Mouse (Mus musculus) spleen, postnatal 36 days (tissue): ENCODE data around the gene Foxo3.

ENCODE experiments used
- DNase-seq, 2 experiments: peaks; one replicate each; pipeline ENCODE4 v3.0.0; 2022; ENCODE audit warnings: low spot score in 2 of 2, mixed read lengths in 1 of 2

The Foxo3 gene

GRCm38 (mm10) chr10:42251749-42252323 is 24.7 kb downstream of the Foxo3 start:
- DNase-seq, result no peak

- no peak for DNase-seq
Observed at GRCm38 (mm10) chr10:42251203-42251602, 25.4 kb downstream of the Foxo3 start.

GRCm38 (mm10) chr10:42249965-42250364 is 26.6 kb downstream of the Foxo3 start:
- DNase-seq, result no peak

- no peak for DNase-seq
Observed at GRCm38 (mm10) chr10:42248644-42249043, 27.9 kb downstream of the Foxo3 start.

DNA sequence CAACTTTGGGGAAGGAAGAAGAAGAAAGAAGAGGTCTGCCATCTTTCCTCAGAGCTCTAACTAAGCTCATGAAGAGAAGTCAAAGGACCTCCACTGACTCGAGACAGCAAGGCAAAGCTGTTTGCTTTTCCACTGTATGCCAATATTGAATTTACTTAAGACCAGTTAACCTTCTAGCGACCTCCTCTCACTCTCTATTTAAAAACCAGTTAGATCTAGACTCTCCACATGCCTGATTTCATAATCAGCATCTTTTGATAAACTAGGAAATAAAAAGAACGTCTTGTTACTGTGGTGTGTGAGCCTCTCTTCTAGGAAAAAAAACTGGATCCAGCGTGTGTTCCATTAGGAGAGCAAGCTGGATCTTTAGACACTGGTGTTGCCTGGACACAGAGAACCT is 28.4 kb downstream of the Foxo3 start:
- DNase-seq, result no peak

- DNase-seq, result peak in 1 of 2 experiments; percentile 42
Observed at GRCm38 (mm10) chr10:42247125-42247816, 29.3 kb downstream of the Foxo3 start.

DNA sequence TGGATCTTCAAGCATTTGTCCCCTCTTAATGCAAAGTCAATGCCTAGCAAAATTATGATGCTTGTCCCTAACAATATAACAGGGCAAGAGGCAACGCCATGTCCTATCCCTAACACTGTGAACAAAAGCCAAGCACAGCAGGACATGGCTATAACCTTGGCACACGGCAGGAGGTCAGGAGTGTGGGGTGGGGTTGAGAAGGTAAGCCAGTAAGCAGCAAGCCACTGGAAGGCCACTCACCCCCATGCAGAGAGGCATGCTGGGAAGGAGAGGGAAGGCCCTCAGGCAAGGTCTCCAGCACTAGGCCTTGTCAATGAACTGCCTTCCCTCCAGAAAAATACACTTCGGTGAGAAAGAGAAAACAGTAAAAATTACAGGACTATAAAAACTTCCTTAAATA is 30.1 kb downstream of the Foxo3 start:
- DNase-seq, result no peak

DNA sequence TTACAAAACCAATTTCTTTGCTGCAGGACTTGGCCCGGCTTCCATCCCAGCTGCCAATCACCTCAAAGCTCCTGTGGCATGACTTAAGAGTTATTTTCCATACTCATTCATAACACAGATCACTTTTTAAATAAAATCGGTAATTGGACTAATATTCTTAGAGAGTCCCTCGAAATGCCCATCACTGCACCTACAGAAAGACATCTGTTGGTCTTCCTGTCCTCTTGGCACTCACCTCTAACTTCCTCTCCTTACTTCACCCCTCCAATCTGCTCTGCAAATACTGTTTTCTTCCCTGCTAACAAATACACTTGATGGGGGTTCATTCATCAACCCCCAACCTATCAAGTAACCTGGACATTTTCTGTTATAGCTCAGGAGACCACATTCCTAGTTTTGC is 30.9 kb downstream of the Foxo3 start:
- no peak for DNase-seq

DNA sequence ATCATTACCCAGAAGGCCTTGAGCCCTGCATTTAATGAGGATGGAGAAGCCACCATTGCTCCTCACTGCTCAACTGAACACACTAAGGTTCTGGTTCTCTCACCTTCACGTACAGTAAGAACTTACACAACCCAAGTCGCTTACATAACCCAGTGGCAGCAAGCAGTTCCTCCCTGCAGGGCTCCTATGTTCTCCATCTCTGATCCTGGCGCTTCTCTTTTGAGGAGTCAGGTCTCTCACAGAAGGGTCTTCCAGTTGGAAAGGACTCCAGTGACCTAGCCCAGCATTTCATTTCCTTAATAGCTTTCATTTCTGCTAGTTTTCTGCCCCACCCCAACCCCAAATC is 31.3 kb downstream of the Foxo3 start:
- no peak for DNase-seq

DNA sequence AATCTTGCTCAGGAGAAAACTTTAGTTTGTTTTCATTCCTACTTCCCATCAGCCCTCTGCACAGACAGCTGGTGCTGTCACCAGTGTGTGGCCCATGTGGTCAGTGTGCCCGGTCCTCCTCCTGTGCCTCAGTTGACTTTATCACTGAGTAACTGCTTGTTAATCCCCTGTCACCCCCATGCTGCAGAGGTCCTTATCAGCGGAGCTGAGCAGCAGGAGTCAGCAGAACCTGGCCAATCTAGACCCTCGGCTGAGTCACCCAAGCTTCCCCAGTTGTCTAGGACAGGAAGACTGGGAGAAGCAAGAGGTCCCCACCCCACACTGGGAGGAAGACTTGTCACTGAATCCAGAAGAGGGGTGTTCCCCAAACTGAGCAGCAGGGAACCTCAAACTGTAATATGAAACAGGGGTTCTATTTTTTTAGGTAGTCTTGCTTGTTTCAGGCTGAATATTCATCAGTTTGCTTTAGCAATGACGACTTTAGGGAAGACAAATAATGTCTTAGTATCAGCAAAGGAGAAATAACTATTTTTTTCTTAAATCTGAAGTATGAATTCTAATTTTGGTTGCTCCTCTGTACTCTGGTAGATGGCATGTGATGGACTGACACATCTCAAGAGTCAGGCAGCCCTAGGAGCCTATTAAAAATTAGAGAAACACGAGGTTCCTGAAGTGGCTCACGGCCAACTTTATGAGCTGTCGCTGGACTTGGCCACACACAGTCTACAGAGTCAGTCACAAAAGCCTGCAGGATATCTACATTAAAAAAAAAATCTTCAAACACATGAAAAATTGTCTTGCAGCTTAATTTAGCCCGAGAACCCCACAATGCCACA is 31.9 kb downstream of the Foxo3 start:
- peak; percentile 42 to 63 for DNase-seq

DNA sequence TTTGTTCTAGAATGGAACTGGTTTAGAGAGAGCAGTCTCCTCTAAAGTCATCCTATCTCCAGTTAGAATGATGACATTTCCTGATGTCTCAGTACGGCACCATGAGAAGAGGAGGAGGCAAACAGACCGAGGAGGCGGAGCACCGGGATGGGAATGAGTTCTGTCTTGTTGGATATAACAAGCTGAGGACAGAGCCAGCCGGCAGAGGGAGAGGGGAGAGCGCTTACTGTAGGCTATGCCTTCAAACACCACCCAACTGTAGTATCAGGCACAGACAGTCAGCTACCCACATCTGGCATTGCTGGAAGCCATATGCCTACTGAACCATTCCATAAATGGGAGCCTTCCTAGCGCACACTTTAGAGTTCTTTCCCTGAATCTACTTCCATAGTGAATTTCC is 32.6 kb downstream of the Foxo3 start:
- DNase-seq, result no peak

GRCm38 (mm10) chr10:42242484-42242883 is 34.1 kb downstream of the Foxo3 start:
- no peak for DNase-seq

- DNase-seq, result no peak
Observed at GRCm38 (mm10) chr10:42241775-42242174, 34.8 kb downstream of the Foxo3 start.

DNA sequence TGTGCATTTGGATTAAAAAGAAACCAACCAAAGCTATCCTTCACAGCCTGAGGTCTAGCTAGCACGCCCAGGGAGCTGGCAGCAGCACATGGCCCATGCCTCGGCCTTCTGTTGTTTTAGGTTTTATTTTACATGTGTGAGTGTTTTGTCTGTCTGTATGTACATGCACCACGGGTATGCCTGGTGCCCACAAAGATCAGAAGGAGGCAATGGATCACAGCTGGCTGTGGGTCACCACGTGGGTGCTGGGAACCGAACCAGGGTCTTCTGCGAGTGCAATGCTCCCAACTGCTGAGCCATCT is 36.8 kb downstream of the Foxo3 start:
- DNase-seq, result no peak

- DNase-seq, result no peak
Observed at GRCm38 (mm10) chr10:42238923-42239809, 37.4 kb downstream of the Foxo3 start.

GRCm38 (mm10) chr10:42238296-42238695 is 38.3 kb downstream of the Foxo3 start:
- no peak for DNase-seq

DNA sequence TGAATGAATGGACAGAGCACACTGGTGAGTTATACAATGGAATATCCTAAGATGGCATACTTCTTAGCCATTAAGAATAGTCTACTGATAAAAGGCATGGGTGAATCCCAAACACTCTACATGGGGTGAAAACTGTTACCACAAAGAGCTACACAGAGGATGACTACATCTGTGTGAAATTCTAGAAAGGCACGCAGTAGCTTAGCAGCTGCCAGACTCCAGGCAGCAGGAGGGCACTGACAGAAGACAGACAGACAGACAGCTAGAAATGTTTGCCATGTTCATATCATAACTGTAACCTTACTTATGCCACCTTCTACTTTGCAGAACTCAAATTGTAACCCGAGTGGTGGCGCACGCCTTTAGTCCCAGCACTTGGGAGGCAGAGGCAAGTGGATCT is 39.0 kb downstream of the Foxo3 start:
- no peak for DNase-seq

GRCm38 (mm10) chr10:42235321-42235720 is 41.2 kb downstream of the Foxo3 start:
- no peak for DNase-seq

DNA sequence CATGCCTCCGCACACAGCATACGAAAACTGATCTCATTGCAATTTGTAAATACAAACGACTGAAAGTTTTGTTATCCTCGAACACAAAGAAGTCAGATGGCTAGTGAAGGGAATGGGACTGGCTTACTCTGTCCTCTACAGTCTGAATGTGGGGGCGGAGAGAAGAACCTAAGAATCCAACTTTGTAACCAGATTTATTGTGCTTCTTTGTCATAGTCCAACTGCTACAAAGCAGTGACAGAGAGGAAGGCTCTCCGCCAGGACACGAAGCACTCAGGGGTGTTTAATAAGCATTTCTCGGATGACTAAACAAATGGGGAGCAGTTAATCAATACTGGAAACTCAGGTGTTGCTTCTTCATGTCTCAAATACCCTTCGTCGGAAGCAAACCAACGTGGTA is 43.6 kb downstream of the Foxo3 start:
- DNase-seq, result no peak

- DNase-seq, result no peak
Observed at GRCm38 (mm10) chr10:42231847-42232246, 44.7 kb downstream of the Foxo3 start.

- DNase-seq, result no peak
Observed at GRCm38 (mm10) chr10:42231100-42231541, 45.4 kb downstream of the Foxo3 start.

DNA sequence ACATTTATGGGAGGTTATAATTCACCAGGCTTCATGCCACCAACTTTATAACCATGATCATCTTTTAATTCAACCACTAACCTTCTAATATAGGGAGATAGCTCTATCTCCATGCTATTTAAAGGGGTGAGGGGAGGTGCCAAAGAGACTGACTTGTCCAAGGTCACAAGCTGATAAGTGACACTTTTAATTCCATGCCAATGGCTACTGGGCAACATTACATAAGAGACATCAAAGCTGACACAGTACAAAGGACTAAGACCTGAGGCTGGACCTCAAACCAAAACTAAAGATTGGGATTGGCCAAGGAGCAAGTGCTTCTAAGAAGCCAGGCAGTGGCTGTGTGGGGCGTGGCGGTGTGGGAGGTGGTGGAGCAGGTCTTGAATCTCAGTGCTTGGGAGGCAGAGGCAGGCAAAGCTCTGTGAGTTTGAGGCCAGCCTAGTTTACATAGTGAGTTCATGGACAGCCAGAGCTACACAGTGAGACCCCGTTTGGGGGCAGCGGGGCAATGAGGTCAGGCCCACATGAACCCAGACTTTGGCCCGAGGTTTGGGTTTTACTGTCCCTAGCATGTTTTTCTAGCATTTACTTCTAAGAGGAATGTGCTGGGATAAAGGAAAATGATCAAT is 46.0 kb downstream of the Foxo3 start:
- DNase-seq, result no peak
